Mouse (Mus musculus): ENCODE results near the gene Wdr27. TPM values are rescaled to one million over a fixed set of nuclear protein-coding genes. Genes with fewer than 3 reads are reported as not detected.

Gene Wdr27
- polyA plus RNA-seq, 1 experiment: 3.9 TPM

GRCm38 (mm10) chr17:14779356-14779755 lies 163.6 kb downstream of the Wdr27 start:
- 87% methylated on average over 5 of the region's 5 CpGs for WGBS
- TF ChIP-seq POLR2A (IDR thresholded peaks at IDR 0.05; ENCODE audit: borderline replicate concordance, control insufficient read depth, low read depth, low read length) (no peak), CTCF (IDR thresholded peaks at IDR 0.05; ENCODE audit: control insufficient read depth, insufficient read depth, low read length) (no peak)
- no peak overlapping the region for H3K4me3 ChIP-seq (replicated peaks; ENCODE audit: control insufficient read depth, low read depth, low read length)
- H3K4me1 ChIP-seq (ENCODE audit: control insufficient read depth, insufficient read depth, low read length): no peaks in the 10 kb centered on the region
- no peak overlapping the region for H3K27ac ChIP-seq (ENCODE audit: control insufficient read depth, insufficient read depth, low read depth, low read length, poor library complexity)

GRCm38 (mm10) chr17:14771339-14771738 lies 171.6 kb downstream of the Wdr27 start:
- Histone ChIP-seq H3K27ac (ENCODE audit: control insufficient read depth, insufficient read depth, low read depth, low read length, poor library complexity) (no peak overlapping the region), H3K4me1 (ENCODE audit: control insufficient read depth, insufficient read depth, low read length) (no peaks in the 10 kb centered on the region), H3K4me3 (replicated peaks; ENCODE audit: control insufficient read depth, low read depth, low read length) (no peak overlapping the region)
- no peak for TF ChIP-seq POLR2A (IDR thresholded peaks at IDR 0.05; ENCODE audit: borderline replicate concordance, control insufficient read depth, low read depth, low read length)
- TF ChIP-seq CTCF (IDR thresholded peaks at IDR 0.05; ENCODE audit: control insufficient read depth, insufficient read depth, low read length): no peak
- WGBS: 70% methylated on average over 4 of the region's 4 CpGs

- WGBS: 66% methylated on average over 5 of the region's 5 CpGs
- no peak overlapping the region for H3K4me3 ChIP-seq (replicated peaks; ENCODE audit: control insufficient read depth, low read depth, low read length)
- H3K27ac ChIP-seq (ENCODE audit: control insufficient read depth, insufficient read depth, low read depth, low read length, poor library complexity): no peak overlapping the region
- no peaks in the 10 kb centered on the region for H3K4me1 ChIP-seq (ENCODE audit: control insufficient read depth, insufficient read depth, low read length)
- TF ChIP-seq POLR2A (IDR thresholded peaks at IDR 0.05; ENCODE audit: borderline replicate concordance, control insufficient read depth, low read depth, low read length): no peak
- TF ChIP-seq CTCF (IDR thresholded peaks at IDR 0.05; ENCODE audit: control insufficient read depth, insufficient read depth, low read length): no peak
These were observed 172.6 kb downstream of the Wdr27 start for GRCm38 (mm10) chr17:14770377-14770776.

Other genes starting within 250 kb of the Wdr27 start
- 0.54 and 7.0 TPM in 2 replicates for gene Thbs2, start 248.9 kb downstream of the Wdr27 start, polyA plus RNA-seq (2011; ENCODE audit: insufficient read depth, insufficient read length, low replicate concordance, missing spikeins)
- 3.6 and 7.7 TPM in 2 replicates for gene 1600012H06Rik, start within 50 bp of the Wdr27 start, polyA plus RNA-seq (2011; ENCODE audit: insufficient read depth, insufficient read length, low replicate concordance, missing spikeins)
- gene Phf10, start 18.1 kb upstream of the Wdr27 start, polyA plus RNA-seq (2011; ENCODE audit: insufficient read depth, insufficient read length, low replicate concordance, missing spikeins): 61.6 and 84.2 TPM in 2 replicates
- gene 9030025P20Rik, start 35.3 kb upstream of the Wdr27 start, polyA plus RNA-seq (2011; ENCODE audit: insufficient read depth, insufficient read length, low replicate concordance, missing spikeins): 10.2 and 16.6 TPM in 2 replicates
- not detected in 2 replicates for gene Gm3417, start 35.6 kb upstream of the Wdr27 start, polyA plus RNA-seq (2011; ENCODE audit: insufficient read depth, insufficient read length, low replicate concordance, missing spikeins)
- 3.2 and 16.4 TPM in 2 replicates for gene Gm3435, start 67.0 kb upstream of the Wdr27 start, polyA plus RNA-seq (2011; ENCODE audit: insufficient read depth, insufficient read length, low replicate concordance, missing spikeins)
- gene Ermard, start 98.0 kb upstream of the Wdr27 start, polyA plus RNA-seq (2011; ENCODE audit: insufficient read depth, insufficient read length, low replicate concordance, missing spikeins): 40.5 and 47.5 TPM in 2 replicates
- gene Tcte3, start 98.3 kb upstream of the Wdr27 start, polyA plus RNA-seq (2011; ENCODE audit: insufficient read depth, insufficient read length, low replicate concordance, missing spikeins): 8.4 TPM in 1 of 2 replicates, not detected in the other
- gene Gm3448, start 98.4 kb upstream of the Wdr27 start, polyA plus RNA-seq (2011; ENCODE audit: insufficient read depth, insufficient read length, low replicate concordance, missing spikeins): 0.45 and 6.4 TPM in 2 replicates